Mouse (Mus musculus) cerebellum, adult 2 months (tissue): Measurements from ENCODE around the gene Syp. TPM values are rescaled to one million over a fixed set of nuclear protein-coding genes. Genes with fewer than 3 reads are reported as not detected.

Experiments used
- DNase-seq, 2 experiments: peaks; one replicate each; pipeline ENCODE4 v3.0.0; 2021
- H3K27ac ChIP-seq: fragments of 200-500 bp; 2 replicates; pipeline ENCODE4 v1.5.1; 2012; ENCODE audit warnings: low read length, control low read depth, inconsistent platforms; ENCODE audit not compliant: insufficient read depth
- H3K27me3 ChIP-seq: fragments of 200-500 bp; 2 replicates; pipeline ENCODE4 v1.6.1; 2012; ENCODE audit warnings: inconsistent platforms, mild to moderate bottlenecking, low read length, moderate library complexity; ENCODE audit not compliant: control insufficient read depth, insufficient read depth
- H3K4me1 ChIP-seq: fragments of 200-500 bp; 2 replicates; pipeline ENCODE4 v1.6.1; 2011; ENCODE audit warnings: low read length; ENCODE audit not compliant: control insufficient read depth, insufficient read depth
- H3K4me3 ChIP-seq: fragments of 200-500 bp; replicated peaks from 2 replicates; pipeline ENCODE3; 2011; ENCODE audit warnings: mild to moderate bottlenecking, low read depth, low read length, control low read depth; ENCODE audit not compliant: insufficient read depth
- CTCF ChIP-seq: fragments of 200-500 bp; IDR thresholded peaks from 2 replicates; pipeline ENCODE4 v1.5.1; 2011; ENCODE audit warnings: low read depth, mild to moderate bottlenecking, control low read depth, low read length, moderate library complexity, borderline replicate concordance; ENCODE audit not compliant: insufficient read depth
- POLR2A ChIP-seq: fragments of 200-500 bp; IDR thresholded peaks from 2 replicates; pipeline ENCODE4 v1.6.1; 2011; ENCODE audit warnings: low read length, control low read depth, borderline replicate concordance; ENCODE audit not compliant: insufficient read depth
- WGBS: fragments of 180-500 bp; shearing (Covaris S2); methylation state at CpG from one replicate; pipeline ENCODE4 v1.1.7; 2018; 5-methylcytosine and 5-hydroxymethylcytosine counted together
- polyA plus RNA-seq: library from polyadenylated mRNA; depleted of rRNA; stranded (reverse); fragments of >200 nt; gene quantifications from 2 replicates; pipeline ENCODE4 v1.2.3, GENCODE M21; 2012

Syp gene
- polyA plus RNA-seq, 1 experiment = 945 TPM

DNA sequence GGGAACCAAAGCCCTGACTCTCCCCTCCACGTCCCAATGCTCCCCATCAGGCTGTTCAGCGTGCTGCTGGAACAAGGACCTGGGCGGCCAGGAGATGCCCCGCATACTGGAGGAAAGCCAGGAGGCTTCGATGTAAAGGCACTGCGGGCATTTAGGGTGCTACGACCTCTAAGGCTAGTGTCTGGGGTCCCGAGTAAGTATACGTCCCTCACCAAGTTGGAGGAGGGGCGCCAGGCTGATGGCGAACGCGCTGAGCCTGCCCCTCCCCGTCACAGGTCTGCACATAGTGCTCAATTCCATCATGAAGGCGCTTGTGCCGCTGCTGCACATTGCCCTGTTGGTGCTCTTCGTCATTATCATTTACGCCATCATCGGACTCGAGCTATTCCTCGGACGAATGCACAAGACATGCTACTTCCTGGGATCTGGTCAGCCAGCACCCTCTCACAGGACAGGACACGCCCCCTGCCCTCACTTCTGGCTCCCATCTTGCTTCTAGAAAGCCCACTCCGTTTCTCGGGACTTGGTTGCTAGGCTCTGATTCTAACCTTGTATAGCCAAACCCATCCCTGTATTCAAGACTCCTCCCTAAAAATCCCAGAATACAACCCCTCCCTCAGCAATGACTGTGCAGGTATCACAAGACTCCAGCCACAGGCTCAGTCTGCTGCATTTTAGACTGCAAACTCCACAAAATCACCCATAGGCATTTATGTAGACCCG lies 27.6 kb upstream of the Syp start:
- peak overlapping the region; percentile 72 for H3K4me3 ChIP-seq
- WGBS = 13% methylated on average over 26 of the region's 26 CpGs

GRCm38 (mm10) chrX:7617889-7618551 lies 20.3 kb upstream of the Syp start:
- DNase-seq = no peak
- 85% methylated on average over 12 of the region's 12 CpGs for WGBS
- no peaks in the 10 kb centered on the region for H3K27me3 ChIP-seq
- TF ChIP-seq CTCF (no peak), POLR2A (no peak)
- H3K4me1 ChIP-seq = no peaks in the 10 kb centered on the region
- H3K4me3 ChIP-seq = no peak overlapping the region
- no peak overlapping the region for H3K27ac ChIP-seq

More for the DNA sequence above, 27.6 kb upstream of the Syp start:
- H3K27me3 ChIP-seq = no peaks in the 10 kb centered on the region
- TF ChIP-seq POLR2A = no peak
- no peak overlapping the region for H3K27ac ChIP-seq
- peak; percentile 27 to 46 for DNase-seq
- H3K4me1 ChIP-seq = no peaks in the 10 kb centered on the region

- Histone ChIP-seq H3K27ac (no peak overlapping the region), H3K4me1 (no peaks in the 10 kb centered on the region), H3K4me3 (no peak overlapping the region), H3K27me3 (no peaks in the 10 kb centered on the region)
- no peak for TF ChIP-seq POLR2A
- TF ChIP-seq CTCF = no peak
- no peak for DNase-seq
- 93% methylated on average over 6 of the region's 6 CpGs for WGBS
These were observed 5.7 kb upstream of the Syp start for GRCm38 (mm10) chrX:7632560-7632959.

GRCm38 (mm10) chrX:7635101-7635500 lies 3.2 kb upstream of the Syp start:
- no peak for DNase-seq
- no peaks in the 10 kb centered on the region for H3K27me3 ChIP-seq
- H3K4me3 ChIP-seq = no peak overlapping the region
- no peak for TF ChIP-seq CTCF
- TF ChIP-seq POLR2A = no peak
- WGBS = 41% methylated on average over 3 of the region's 3 CpGs
- H3K4me1 ChIP-seq = no peaks in the 10 kb centered on the region
- H3K27ac ChIP-seq = no peak overlapping the region

DNA sequence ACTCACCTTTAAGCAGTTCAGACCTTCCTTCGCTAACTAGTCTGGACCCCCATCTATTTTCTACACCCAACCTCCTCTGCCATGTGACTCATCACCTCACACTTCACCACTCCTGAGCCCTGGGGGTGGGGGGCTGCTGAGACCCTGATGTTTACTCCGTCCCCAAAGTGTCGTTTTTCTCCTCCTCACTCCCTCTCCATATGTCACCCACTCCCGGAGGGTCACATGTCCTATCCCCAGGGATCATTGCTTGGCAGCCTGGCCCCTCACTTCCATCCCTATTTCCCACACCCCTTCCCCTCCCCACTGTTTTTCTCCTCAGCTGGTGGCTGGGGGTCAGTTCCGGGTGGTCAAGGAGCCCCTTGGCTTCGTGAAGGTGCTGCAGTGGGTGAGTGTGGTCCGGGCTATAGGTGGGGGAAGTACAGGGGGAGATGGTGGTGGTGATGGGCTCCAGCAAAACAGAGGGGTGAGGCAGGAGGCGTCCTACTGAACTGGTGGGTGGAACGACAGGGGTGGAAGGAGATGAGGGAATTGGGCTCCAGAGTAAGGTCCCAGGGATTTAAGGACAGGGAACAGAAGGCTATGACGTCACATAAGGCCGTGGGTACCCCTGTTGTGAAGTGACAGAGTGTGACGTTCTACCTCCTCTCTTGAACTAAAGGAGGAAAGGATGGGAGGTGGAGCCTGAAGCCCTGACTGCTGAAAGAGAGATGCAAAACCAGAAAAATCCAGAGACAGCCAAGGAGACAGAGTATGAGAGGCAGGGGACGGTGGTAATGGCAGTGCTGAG lies 1.5 kb downstream of the Syp start:
- no peak for TF ChIP-seq CTCF
- no peak for TF ChIP-seq POLR2A
- H3K27me3 ChIP-seq = no peaks in the 10 kb centered on the region
- H3K4me1 ChIP-seq = peaks cover 6% of the 10 kb centered on the region; the same call in 1 of the 2 replicates
- WGBS = 9% methylated on average over 13 of the region's 13 CpGs
- DNase-seq = peak; percentile 56 to 68
- H3K27ac ChIP-seq = peak overlapping the region; percentile 82
- H3K4me3 ChIP-seq = peak overlapping the region; percentile 100

DNA sequence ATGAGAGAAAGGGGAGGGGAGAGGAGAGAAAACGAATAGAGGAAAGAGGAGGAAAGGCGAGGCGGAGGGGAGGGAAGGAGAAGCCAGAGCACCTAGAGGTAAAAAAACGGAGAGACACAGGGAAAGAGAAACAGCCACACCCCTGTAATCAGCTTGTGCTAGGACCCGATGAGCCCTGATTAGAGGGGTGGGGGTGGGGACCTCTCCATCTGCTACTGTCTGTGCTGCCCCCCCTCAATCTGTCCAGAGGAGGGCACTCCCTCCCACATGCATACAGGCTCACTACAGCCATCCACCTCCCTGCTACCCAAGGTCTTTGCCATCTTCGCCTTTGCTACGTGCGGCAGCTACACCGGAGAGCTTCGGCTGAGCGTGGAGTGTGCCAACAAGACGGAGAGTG lies 2.5 kb downstream of the Syp start:
- TF ChIP-seq POLR2A (no peak), CTCF (no peak)

DNA sequence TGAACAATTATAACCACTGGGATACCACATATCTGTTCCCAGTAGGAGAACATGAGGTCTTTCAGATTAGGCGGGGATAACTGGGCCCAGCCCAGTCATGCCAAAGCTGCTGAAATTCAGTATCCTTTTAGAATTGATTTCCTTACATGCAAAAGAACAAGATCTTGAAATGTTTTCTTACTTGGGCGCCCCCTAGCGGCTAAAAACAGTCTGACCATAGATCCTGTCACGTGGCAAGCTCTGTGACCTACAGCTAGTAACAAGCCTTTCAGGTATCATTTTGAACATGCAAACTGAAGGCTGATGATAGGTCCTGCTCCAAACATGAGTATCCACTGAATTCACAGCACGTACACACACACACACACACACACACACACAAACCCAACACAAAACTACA lies 7.1 kb downstream of the Syp start:
- H3K4me1 ChIP-seq = peaks cover 6% of the 10 kb centered on the region; the same call in 1 of the 2 replicates
- 5% methylated on average over 5 of the region's 5 CpGs for WGBS
- no peaks in the 10 kb centered on the region for H3K27me3 ChIP-seq
- DNase-seq = peak; percentile 71 to 82
- no peak overlapping the region for H3K4me3 ChIP-seq
- TF ChIP-seq POLR2A = no peak
- TF ChIP-seq CTCF = peak; percentile 42; the same call in 1 of the 2 replicates
- H3K27ac ChIP-seq = no peak overlapping the region

More for the DNA sequence above, 2.5 kb downstream of the Syp start:
- DNase-seq = peak; percentile 32 to 37
- WGBS = 11% methylated on average over 12 of the region's 12 CpGs
- H3K27ac ChIP-seq = no peak overlapping the region
- H3K4me1 ChIP-seq = peaks cover 6% of the 10 kb centered on the region; the same call in 1 of the 2 replicates
- H3K4me3 ChIP-seq = peak overlapping the region; percentile 55
- no peaks in the 10 kb centered on the region for H3K27me3 ChIP-seq
